Mouse (Mus musculus): ENCODE results near the gene Taf12. TPM values are rescaled to one million over a fixed set of nuclear protein-coding genes. Genes with fewer than 3 reads are reported as not detected.

Gene Taf12
- polyA plus RNA-seq, 1 experiment from 2014 or later: 39.8 TPM

DNA sequence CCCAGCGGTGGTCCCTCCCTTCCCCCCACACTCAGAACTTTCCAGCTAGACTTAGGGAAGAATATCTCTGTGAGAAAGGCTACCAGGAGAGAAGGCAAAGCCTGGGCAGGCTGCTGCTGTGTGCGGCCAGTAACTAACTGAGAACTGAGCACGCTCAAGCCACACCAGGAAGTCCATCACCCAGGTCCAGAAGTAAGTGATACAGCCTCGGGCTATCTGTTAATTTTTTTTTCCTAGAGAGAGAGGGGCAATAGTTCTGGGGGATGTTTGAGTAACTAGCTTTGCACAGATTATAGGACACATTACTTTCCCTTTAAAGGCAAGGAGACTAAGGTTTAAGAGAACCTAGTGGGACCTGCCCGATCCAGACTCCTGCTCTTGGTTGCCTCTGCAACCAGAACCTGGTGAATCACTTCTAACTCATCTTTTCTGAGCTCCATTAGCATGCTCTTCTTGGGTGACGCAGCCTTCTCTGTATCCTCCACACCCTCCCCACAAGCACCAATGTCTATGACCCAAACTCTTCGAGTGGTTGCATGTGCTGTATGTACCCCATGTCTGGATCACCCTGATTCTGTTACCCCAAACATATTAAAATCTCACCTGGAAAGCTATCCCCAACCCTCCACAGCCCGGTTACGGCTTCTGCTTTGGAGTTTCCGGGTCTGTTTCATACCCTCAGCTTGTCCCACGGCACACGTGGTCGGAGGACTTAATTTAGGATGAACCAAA, 70.4 kb downstream of the Taf12 start:
- WGBS: 10% methylated on average over 13 of the region's 13 CpGs
- Histone ChIP-seq H3K27me3 (ENCODE audit: control insufficient read depth, insufficient read depth, low read length) (no peaks in the 10 kb centered on the region), H3K9ac (replicated peaks; ENCODE audit: low read depth, low read length) (peak overlapping the region; percentile 77; the same call in 1 of the 2 replicates), H3K4me3 (ENCODE audit: low read depth, low read length) (peak overlapping the region; percentile 79), H3K27ac (ENCODE audit: low read depth, low read length) (no peak overlapping the region), H3K4me2 (ENCODE audit: low read depth, low read length) (peak overlapping the region; percentile 98), H3K36me3 (ENCODE audit: control insufficient read depth, insufficient read depth, low read length) (no peaks in the 10 kb centered on the region), H3K9me3 (ENCODE audit: control insufficient read depth, low read length) (no peaks in the 10 kb centered on the region), H3K4me1 (ENCODE audit: control insufficient read depth, insufficient read depth, low read length) (peaks cover 13% of the 10 kb centered on the region)
- no peak for ATAC-seq (ENCODE audit: low read depth)

Other genes with a start within 250 kb of the Taf12 start
- not detected in 2 replicates for gene Gm10300, start 199.7 kb upstream of the Taf12 start, polyA plus RNA-seq (2014; fragmentation: Nextera tagmentation; extraction: Ambion mirVana)
- gene Epb41, start 199.1 kb upstream of the Taf12 start, polyA plus RNA-seq (2014; fragmentation: Nextera tagmentation; extraction: Ambion mirVana): 68.1 and 86.1 TPM in 2 replicates
- 0.63 and 0.95 TPM in 2 replicates for gene Oprd1, start 129.9 kb upstream of the Taf12 start, polyA plus RNA-seq (2014; fragmentation: Nextera tagmentation; extraction: Ambion mirVana)
- 124 and 127 TPM in 2 replicates for gene Ythdf2, start 62.1 kb upstream of the Taf12 start, polyA plus RNA-seq (2014; fragmentation: Nextera tagmentation; extraction: Ambion mirVana)
- 38.1 and 38.3 TPM in 2 replicates for gene Gmeb1, start 12.8 kb upstream of the Taf12 start, polyA plus RNA-seq (2014; fragmentation: Nextera tagmentation; extraction: Ambion mirVana)
- 1.4 and 3.0 TPM in 2 replicates for gene Rab42, start 29.0 kb downstream of the Taf12 start, polyA plus RNA-seq (2014; fragmentation: Nextera tagmentation; extraction: Ambion mirVana)
- gene Trnau1ap, start 55.2 kb downstream of the Taf12 start, polyA plus RNA-seq (2014; fragmentation: Nextera tagmentation; extraction: Ambion mirVana): 66.0 and 71.9 TPM in 2 replicates
- gene Rcc1, start 79.2 kb downstream of the Taf12 start, polyA plus RNA-seq (2014; fragmentation: Nextera tagmentation; extraction: Ambion mirVana): 14.0 and 22.1 TPM in 2 replicates
- gene Phactr4, start 148.1 kb downstream of the Taf12 start, polyA plus RNA-seq (2014; fragmentation: Nextera tagmentation; extraction: Ambion mirVana): 7.6 and 8.8 TPM in 2 replicates
- 12.3 and 13.2 TPM in 2 replicates for gene Med18, start 189.5 kb downstream of the Taf12 start, polyA plus RNA-seq (2014; fragmentation: Nextera tagmentation; extraction: Ambion mirVana)
- gene Sesn2, start 236.1 kb downstream of the Taf12 start, polyA plus RNA-seq (2014; fragmentation: Nextera tagmentation; extraction: Ambion mirVana): 5.9 and 7.3 TPM in 2 replicates